8 mouse cellular contexts compared by ENCODE assay signal in the genomic region with DNA sequence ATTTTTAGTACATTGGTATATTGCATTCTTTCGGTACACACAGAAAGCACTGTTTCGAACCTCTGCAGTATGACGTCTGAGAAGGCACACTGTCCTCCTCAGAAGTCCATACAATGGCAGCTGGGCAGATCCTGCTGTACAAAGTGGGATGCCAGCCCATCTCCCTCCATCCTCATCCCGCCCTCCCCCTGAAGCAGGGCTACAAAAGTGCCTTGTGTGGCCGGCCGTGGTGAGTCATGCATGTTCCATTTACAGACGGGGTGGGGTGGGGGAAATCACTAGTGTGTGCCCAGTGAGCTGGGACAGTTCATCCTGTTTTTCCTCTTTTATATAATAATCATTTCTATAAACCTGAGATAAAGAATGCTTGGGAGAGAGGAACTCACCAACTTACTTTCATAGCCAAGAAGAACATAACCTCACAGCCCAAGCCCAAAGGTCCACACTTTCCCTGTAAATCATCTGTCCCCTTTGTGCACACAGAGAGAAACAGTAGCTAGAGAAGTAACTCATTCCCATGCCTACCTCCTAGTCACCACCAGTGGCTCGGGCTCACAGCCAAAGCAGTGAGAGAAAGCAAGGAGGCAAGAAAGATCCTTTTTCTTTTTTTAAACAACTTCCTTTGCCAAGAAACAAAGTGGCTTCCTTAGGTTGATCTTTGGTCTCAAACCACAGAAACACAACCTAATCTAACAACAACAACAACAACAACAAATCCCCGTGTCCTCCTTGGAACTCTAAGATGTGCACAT. TPM values are rescaled to one million over a fixed set of nuclear protein-coding genes. Genes with fewer than 3 reads are reported as not detected.
A peak's percentile ranks its signal among the peaks of the same experiment; 100 is the strongest.
DNase-seq lines count a peak whose midpoint lies in the region; ATAC-seq and TF ChIP-seq lines count a peak whose summit lies in the region.
"Had no signal": no experiment of that assay in that cellular context is flagged by ENCODE, and none has a peak within 500 bp of the region (broad histone marks: within the 10 kb centered on the region; RNA-seq: fewer than 3 reads in every experiment).

No protein-coding gene starts in this region.

- peak; percentile 32 to 41 for DNase-seq in left cerebral cortex, adult 2 months (ENCODE audit: extremely low spot score in 1 of 2, low spot score in 2 of 2)
- no peak for DNase-seq in left cerebral cortex, adult 8-10 months (ENCODE audit: low spot score in 2 of 2)
- DNase-seq in kidney, postnatal 4 days: peak; percentile 68 to 76
- DNase-seq: liver, embryonic 13.5 days had no signal

- intact Hi-C loops in left cerebral cortex, adult 2 months (cut with DNase I): no loop called here

- peak overlapping the region; percentile 21; the same call in 1 of the 2 replicates for H3K27ac ChIP-seq in left cerebral cortex, adult 2 months
- H3K27ac ChIP-seq in heart, embryonic 14.5 days (replicated peaks in 1 of 2; ENCODE audit: control insufficient read depth in 1 of 2, insufficient read depth in 1 of 2, low read depth in 2 of 2, low read length in 2 of 2): peak overlapping the region; percentile 54 to 60
- H3K27ac ChIP-seq in neural tube, embryonic 15.5 days (replicated peaks): peak overlapping the region; percentile 49
- H3K27ac ChIP-seq: liver, embryonic 13.5 days had no signal

- H3K4me3 ChIP-seq in left cerebral cortex, adult 2 months: no peak overlapping the region
- no peak overlapping the region for H3K4me3 ChIP-seq in heart, embryonic 14.5 days (ENCODE audit: control insufficient read depth in 1 of 2, insufficient read depth in 1 of 2, low read depth in 1 of 2, low read length in 2 of 2)
- H3K4me3 ChIP-seq in neural tube, embryonic 15.5 days (replicated peaks): no peak overlapping the region
- H3K4me3 ChIP-seq: liver, embryonic 13.5 days had no signal

- TF ChIP-seq CTCF in left cerebral cortex, adult 2 months (IDR thresholded peaks at IDR 0.05): peak; percentile 22

- peak; percentile 62 for ATAC-seq in common myeloid progenitor, adult 5-6 weeks (replicated peaks; ENCODE audit: low read depth, poor library complexity, severe bottlenecking)
- ATAC-seq in heart, embryonic 14.5 days (ENCODE audit: insufficient number of reproducible peaks, insufficient read depth, low FRiP score, low read depth): no peak
- ATAC-seq in neural tube, embryonic 15.5 days (ENCODE audit: low FRiP score): peak; percentile 81
- ATAC-seq in activated CD4-positive, CD25-positive, alpha-beta regulatory T cell, adult 4 months: no peak

- H3K36me3 ChIP-seq in heart, embryonic 14.5 days (ENCODE audit: control insufficient read depth, insufficient read depth, low read length): no peaks in the 10 kb centered on the region
- H3K36me3 ChIP-seq in neural tube, embryonic 15.5 days: no peaks in the 10 kb centered on the region

- H3K27me3 ChIP-seq in heart, embryonic 14.5 days (ENCODE audit: control insufficient read depth, insufficient read depth, low read length): no peaks in the 10 kb centered on the region
- H3K27me3 ChIP-seq in neural tube, embryonic 15.5 days (replicated peaks): no peaks in the 10 kb centered on the region
- H3K27me3 ChIP-seq: liver, embryonic 13.5 days had no signal

- H3K4me1 ChIP-seq in heart, embryonic 14.5 days (ENCODE audit: control insufficient read depth in 2 of 2, insufficient read depth in 2 of 2, low read length in 2 of 2): no peaks in the 10 kb centered on the region; a peak in 1 of 4 replicates
- peaks cover 4% of the 10 kb centered on the region; the same call in 1 of the 2 replicates for H3K4me1 ChIP-seq in neural tube, embryonic 15.5 days

- H3K9ac ChIP-seq in heart, embryonic 14.5 days (ENCODE audit: low read length): no peak overlapping the region
- no peak overlapping the region for H3K9ac ChIP-seq in neural tube, embryonic 15.5 days (replicated peaks)
- H3K9ac ChIP-seq: liver, embryonic 13.5 days had no signal

- 0 out of 2 replicates have a peak overlapping the region, but pooled peaks have one; percentile 8 for H3K4me2 ChIP-seq in heart, embryonic 14.5 days (ENCODE audit: low read length)
- no peak overlapping the region for H3K4me2 ChIP-seq in neural tube, embryonic 15.5 days
- H3K4me2 ChIP-seq: liver, embryonic 13.5 days had no signal

- 65% methylated on average over 9 of the region's 9 CpGs for WGBS in heart, embryonic 14.5 days
- WGBS in neural tube, embryonic 15.5 days: 66% methylated on average over 9 of the region's 9 CpGs

- no peaks in the 10 kb centered on the region for H3K9me3 ChIP-seq in heart, embryonic 14.5 days (ENCODE audit: control insufficient read depth, low read length)
- H3K9me3 ChIP-seq in neural tube, embryonic 15.5 days (replicated peaks): no peaks in the 10 kb centered on the region
- H3K9me3 ChIP-seq: liver, embryonic 13.5 days had no signal

RNA-seq across cellular contexts. Expression of a gene that starts 8.4 kb away (rescaled TPM):
- 10 to 100 TPM; 17.7 to 20.2 TPM for total RNA-seq in left cerebral cortex, adult 2 months (2021)
- 10 to 100 TPM; 18.4 to 25.9 (median 21.7) TPM for total RNA-seq in left cerebral cortex, adult 8-10 months (2022)
- 10.5 and 21.0 TPM in 2 replicates for total RNA-seq in common myeloid progenitor, adult 5-6 weeks (2017)
- 4.3 and 4.5 TPM in 2 replicates for polyA plus RNA-seq in heart, embryonic 14.5 days (2014; fragmentation: Nextera tagmentation; extraction: Ambion mirVana)
- 5.6 and 7.3 TPM in 2 replicates for polyA plus RNA-seq in neural tube, embryonic 15.5 days (2015; fragmentation: Nextera tagmentation; extraction: Ambion mirVana)
- polyA plus RNA-seq in activated CD4-positive, CD25-positive, alpha-beta regulatory T cell, adult 4 months (2017; shearing (Covaris generic)): under 1 TPM; 0.34 to 0.46 TPM

RNA-seq across cellular contexts. Expression of a gene that starts 31.9 kb away (rescaled TPM):
- total RNA-seq in left cerebral cortex, adult 2 months (2021): 10 to 100 TPM; 67.2 to 73.7 TPM
- 10 to 100 TPM; 60.5 to 75.1 (median 64.0) TPM for total RNA-seq in left cerebral cortex, adult 8-10 months (2022)
- total RNA-seq in common myeloid progenitor, adult 5-6 weeks (2017): 299 and 348 TPM in 2 replicates
- 95.6 and 95.7 TPM in 2 replicates for polyA plus RNA-seq in heart, embryonic 14.5 days (2014; fragmentation: Nextera tagmentation; extraction: Ambion mirVana)
- polyA plus RNA-seq in neural tube, embryonic 15.5 days (2015; fragmentation: Nextera tagmentation; extraction: Ambion mirVana): 158 and 164 TPM in 2 replicates
- polyA plus RNA-seq in activated CD4-positive, CD25-positive, alpha-beta regulatory T cell, adult 4 months (2017; shearing (Covaris generic)): 100 to 1,000 TPM in 1 of 2 experiments, 10 to 100 TPM in 1; 99.8 to 114 TPM

Comparison
In these comparisons a context has a peak if more than half of its experiments do, and no peak if none do; other contexts are left out.
1. DNase-seq: peak in left cerebral cortex, adult 2 months (2 of 2) and kidney, postnatal 4 days (2 of 2); none in left cerebral cortex, adult 8-10 months (0 of 2).
2. ATAC-seq: peak in common myeloid progenitor, adult 5-6 weeks (single experiment) and neural tube, embryonic 15.5 days (single experiment); none in heart, embryonic 14.5 days (single experiment) and activated CD4-positive, CD25-positive, alpha-beta regulatory T cell, adult 4 months (single experiment).
3. Peak in every context shown above with its lines, with median percentiles within 50 percentile points of each other: H3K27ac ChIP-seq.